16 mouse cellular contexts compared by ENCODE assay signal in the genomic region with DNA sequence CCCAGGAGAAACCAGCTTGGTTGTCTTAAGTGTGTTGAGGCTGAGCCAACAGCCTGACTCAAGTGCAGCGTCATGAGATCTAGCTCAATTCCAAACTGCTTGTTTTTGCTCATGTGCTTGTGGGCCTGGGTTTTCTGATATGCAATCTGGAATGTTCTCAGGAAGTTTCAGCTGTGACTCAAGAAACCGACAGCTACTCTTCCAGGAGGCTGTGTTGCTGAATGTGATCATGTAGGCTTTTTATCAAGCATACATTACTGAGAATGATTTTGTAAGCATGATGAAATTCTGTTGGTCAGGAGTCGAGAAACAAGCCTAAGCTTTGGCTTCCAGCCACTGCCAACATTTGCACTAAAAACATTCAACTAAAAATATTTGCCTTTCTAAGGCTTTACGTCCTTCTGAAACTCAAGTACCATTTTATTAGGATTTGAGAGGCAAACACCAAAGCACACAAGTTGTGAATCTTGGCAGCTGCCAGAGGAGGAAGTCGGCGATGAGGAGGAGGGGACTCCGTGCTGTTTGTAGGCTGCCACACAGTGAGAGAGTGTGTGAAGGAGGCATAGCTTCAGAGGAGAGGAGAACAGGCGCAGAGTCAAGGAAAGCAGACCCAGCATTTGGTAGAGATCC. TPM values are rescaled to one million over a fixed set of nuclear protein-coding genes. Genes with fewer than 3 reads are reported as not detected.
DNase-seq lines count a peak whose midpoint lies in the region; ATAC-seq and TF ChIP-seq lines count a peak whose summit lies in the region.
"Had no signal": no experiment of that assay in that cellular context is flagged by ENCODE, and none has a peak within 500 bp of the region (broad histone marks: within the 10 kb centered on the region; RNA-seq: fewer than 3 reads in every experiment).

No protein-coding gene starts in this region.

- 13% methylated on average over 8 of the region's 8 CpGs for WGBS in lung, embryonic 14.5 days
- 18% methylated on average over 8 of the region's 8 CpGs for WGBS in stomach, postnatal 0 days

- no peak for TF ChIP-seq EP300 in stomach, postnatal 0 days (optimal IDR thresholded peaks at IDR 0.05)

- no peak for TF ChIP-seq CTCF in lung, embryonic 14.5 days (IDR thresholded peaks at IDR 0.05; ENCODE audit: low read depth)
- no peak for TF ChIP-seq CTCF in stomach, postnatal 0 days (IDR thresholded peaks at IDR 0.05; ENCODE audit: low read depth)

- peak; percentile 93 for ATAC-seq in lung, embryonic 14.5 days (ENCODE audit: insufficient read depth)
- ATAC-seq in stomach, postnatal 0 days (ENCODE audit: low FRiP score, low TSS enrichment), result peak; percentile 84
- no peak for ATAC-seq in granulocyte monocyte progenitor cell, adult 5-6 weeks (replicated peaks; ENCODE audit: poor library complexity, severe bottlenecking)

- H3K4me3 ChIP-seq in lung, embryonic 14.5 days (ENCODE audit: low read depth, low read length), result no peak overlapping the region
- no peak overlapping the region for H3K4me3 ChIP-seq in stomach, postnatal 0 days (ENCODE audit: low read depth, low read length)
- H3K4me3 ChIP-seq: erythroblast, embryonic 14.5 days; limb, embryonic 13.5 days; neural tube, embryonic 12.5 days had no signal

- no peaks in the 10 kb centered on the region for H3K9me3 ChIP-seq in lung, embryonic 14.5 days (ENCODE audit: low read depth, low read length)
- H3K9me3 ChIP-seq in stomach, postnatal 0 days (ENCODE audit: control insufficient read depth, low read length), result no peaks in the 10 kb centered on the region

- H3K27me3 ChIP-seq in lung, embryonic 14.5 days (ENCODE audit: insufficient read depth, low read length), result no peaks in the 10 kb centered on the region
- H3K27me3 ChIP-seq in stomach, postnatal 0 days (ENCODE audit: control insufficient read depth, insufficient read depth, low read length), result no peaks in the 10 kb centered on the region
- H3K27me3 ChIP-seq: limb, embryonic 13.5 days; neural tube, embryonic 12.5 days had no signal

- intact Hi-C loops in heart, postnatal 14 days (cut with DNase I), result no loop called here
- intact Hi-C loops in gastrocnemius, postnatal 14 days (cut with DNase I; ENCODE audit: low total_unique reads), result no loop called here

- H3K9ac ChIP-seq in lung, embryonic 14.5 days, result no peak overlapping the region
- no peak overlapping the region for H3K9ac ChIP-seq in stomach, postnatal 0 days (ENCODE audit: low read length)
- H3K9ac ChIP-seq: limb, embryonic 13.5 days; neural tube, embryonic 12.5 days had no signal

- H3K4me2 ChIP-seq in lung, embryonic 14.5 days, result no peak overlapping the region
- 0 out of 2 replicates have a peak overlapping the region, but pooled peaks have one; percentile 3 for H3K4me2 ChIP-seq in stomach, postnatal 0 days (replicated peaks; ENCODE audit: low read depth)
- H3K4me2 ChIP-seq: limb, embryonic 13.5 days; midbrain, embryonic 11.5 days; neural tube, embryonic 12.5 days had no signal

- no peaks in the 10 kb centered on the region for H3K36me3 ChIP-seq in lung, embryonic 14.5 days (ENCODE audit: insufficient read depth)
- H3K36me3 ChIP-seq in stomach, postnatal 0 days (ENCODE audit: control insufficient read depth, insufficient read depth, low read length), result no peaks in the 10 kb centered on the region
- H3K36me3 ChIP-seq: limb, embryonic 13.5 days; neural tube, embryonic 12.5 days had no signal

- H3K27ac ChIP-seq in lung, embryonic 14.5 days (ENCODE audit: low read depth), result peak overlapping the region; percentile 67
- H3K27ac ChIP-seq in stomach, postnatal 0 days (replicated peaks), result peak overlapping the region; percentile 67
- H3K27ac ChIP-seq: limb, embryonic 13.5 days; neural tube, embryonic 12.5 days had no signal

- H3K4me1 ChIP-seq in lung, embryonic 14.5 days (ENCODE audit: insufficient read depth), result no peaks in the 10 kb centered on the region; the same call in 1 of the 2 replicates
- H3K4me1 ChIP-seq in stomach, postnatal 0 days (replicated peaks; ENCODE audit: control insufficient read depth, insufficient read depth), result no peaks in the 10 kb centered on the region
- H3K4me1 ChIP-seq: limb, embryonic 13.5 days; neural tube, embryonic 12.5 days had no signal

- peak; percentile 4 for DNase-seq in heart, adult 9 months (ENCODE audit: low spot score in 2 of 2)
- DNase-seq in heart, postnatal 14 days, result no peak
- DNase-seq in right cerebral cortex, adult 18-20 months, result peak; percentile 25
- no peak for DNase-seq in right cerebral cortex, postnatal 14 days
- peak; percentile 74 for DNase-seq in lung, embryonic 14.5 days
- DNase-seq in stomach, postnatal 0 days (ENCODE audit: low spot score), result peak; percentile 80
- DNase-seq in gastrocnemius, postnatal 14 days, result no peak
- DNase-seq: cerebellum, postnatal 36 days; gastrocnemius, postnatal 36 days; right cerebral cortex, postnatal 4 days; thymus, postnatal 14 days had no signal

RNA-seq across cellular contexts. Expression of a gene that starts 4.8 kb away (rescaled TPM):
- 1 to 10 TPM in 1 of 2 experiments, under 1 TPM in 1; 0.59 to 2.9 TPM for total RNA-seq in heart, postnatal 14 days (2021)
- polyA plus RNA-seq in lung, embryonic 14.5 days (2014; fragmentation: Nextera tagmentation; extraction: Ambion mirVana), result 0.47 TPM in 1 of 2 replicates, not detected in the other
- 7.4 and 10.7 TPM in 2 replicates for polyA plus RNA-seq in stomach, postnatal 0 days (2015; fragmentation: Nextera tagmentation; extraction: Ambion mirVana)
- total RNA-seq in granulocyte monocyte progenitor cell, adult 5-6 weeks (2014; fragmentation: Nextera tagmentation), result not detected in 2 replicates
- total RNA-seq in granulocyte monocyte progenitor cell, adult 5-6 weeks (2017), result not detected in 2 replicates
- total RNA-seq in gastrocnemius, postnatal 14 days (2021), result not detected
- total RNA-seq: gastrocnemius, postnatal 36 days had no signal
- polyA plus RNA-seq: erythroblast, embryonic 14.5 days; limb, embryonic 13.5 days; midbrain, embryonic 11.5 days; neural tube, embryonic 12.5 days had no signal

Comparison
In these comparisons a context has a peak if more than half of its experiments do, and no peak if none do; other contexts are left out.
1. DNase-seq: peak in heart, adult 9 months (2 of 2), right cerebral cortex, adult 18-20 months (single experiment), lung, embryonic 14.5 days (single experiment) and stomach, postnatal 0 days (single experiment); none in heart, postnatal 14 days (0 of 2), right cerebral cortex, postnatal 14 days (single experiment) and gastrocnemius, postnatal 14 days (single experiment).